Mouse (Mus musculus) kidney, embryonic 16.5 days (tissue): ENCODE results near the gene Fggy. TPM values are rescaled to one million over a fixed set of nuclear protein-coding genes. Genes with fewer than 3 reads are reported as not detected.

Experiments
- ATAC-seq: fragments of 200-750 bp; cut with Nextera tagmentation; 2 replicates; pipeline ENCODE4 v1.8.0; 2017; ENCODE audit warnings: moderate TSS enrichment; ENCODE audit not compliant: low FRiP score, low TSS enrichment
- H3K27ac ChIP-seq: fragments of 300-500 bp; sonication (generic); 2 replicates; pipeline ENCODE4 v1.5.1; 2014; ENCODE audit warnings: low read length
- H3K27me3 ChIP-seq: fragments of 300-500 bp; sonication (generic); 2 replicates; pipeline ENCODE4 v1.6.1; 2014; ENCODE audit warnings: low read length, control low read depth, mixed read lengths; ENCODE audit not compliant: insufficient read depth
- H3K36me3 ChIP-seq: fragments of 300-500 bp; sonication (generic); 2 replicates; pipeline ENCODE4 v1.6.1; 2014; ENCODE audit warnings: low read length, control low read depth, mixed read lengths; ENCODE audit not compliant: insufficient read depth
- H3K4me1 ChIP-seq: fragments of 300-500 bp; sonication (generic); 2 replicates; pipeline ENCODE4 v1.6.1; 2014; ENCODE audit warnings: low read length, control low read depth, mixed read lengths; ENCODE audit not compliant: insufficient read depth
- H3K4me2 ChIP-seq: fragments of 300-500 bp; sonication (generic); replicated peaks from 2 replicates; pipeline ENCODE4 v1.6.1; 2014; ENCODE audit warnings: low read depth, low read length
- H3K4me3 ChIP-seq: fragments of 300-500 bp; sonication (generic); 2 replicates; pipeline ENCODE4 v1.5.1; 2014; ENCODE audit warnings: mild to moderate bottlenecking, low read length
- H3K9ac ChIP-seq: fragments of 300-500 bp; sonication (generic); replicated peaks from 2 replicates; pipeline ENCODE4 v1.6.1; 2014; ENCODE audit warnings: low read length
- H3K9me3 ChIP-seq: fragments of 300-500 bp; sonication (generic); 2 replicates; pipeline ENCODE4 v1.6.1; 2016; ENCODE audit warnings: low read length, control low read depth
- WGBS: fragments of 180-500 bp; shearing (Covaris S2); extraction: QIAGEN DNeasy Blood & Tissue Kit; methylation state at CpG from one replicate; pipeline ENCODE4 v1.1.7; 2014; 5-methylcytosine and 5-hydroxymethylcytosine counted together
- polyA plus RNA-seq: library from polyadenylated mRNA; unstranded; fragments of >200 nt; fragmentation: Nextera tagmentation; extraction: Ambion mirVana; gene quantifications from 2 replicates; pipeline ENCODE4 v1.2.1, GENCODE M21; 2015

Fggy gene
- polyA plus RNA-seq, 1 experiment from 2014 or later, result 42.7 TPM

GRCm38 (mm10) chr4:95542039-95542790, 15.1 kb upstream of the Fggy start:
- H3K27ac ChIP-seq, result no peak overlapping the region
- H3K36me3 ChIP-seq, result no peaks in the 10 kb centered on the region
- no peaks in the 10 kb centered on the region for H3K9me3 ChIP-seq
- no peaks in the 10 kb centered on the region for H3K27me3 ChIP-seq
- H3K4me1 ChIP-seq, result no peaks in the 10 kb centered on the region
- H3K4me2 ChIP-seq, result no peak overlapping the region
- H3K9ac ChIP-seq, result no peak overlapping the region
- WGBS, result 84% methylated on average over 4 of the region's 4 CpGs
- no peak for ATAC-seq
- no peak overlapping the region for H3K4me3 ChIP-seq

- Histone ChIP-seq H3K27ac (no peak overlapping the region), H3K36me3 (no peaks in the 10 kb centered on the region), H3K9me3 (no peaks in the 10 kb centered on the region), H3K4me3 (no peak overlapping the region), H3K4me2 (no peak overlapping the region), H3K4me1 (no peaks in the 10 kb centered on the region), H3K9ac (no peak overlapping the region), H3K27me3 (no peaks in the 10 kb centered on the region)
- WGBS, result 91% methylated on average over 4 of the region's 4 CpGs
- no peak for ATAC-seq
Measured at GRCm38 (mm10) chr4:95543529-95543928, 13.8 kb upstream of the Fggy start.

GRCm38 (mm10) chr4:95556663-95557332, 509 bp upstream of the Fggy start:
- WGBS, result 30% methylated on average over 16 of the region's 16 CpGs
- no peaks in the 10 kb centered on the region for H3K36me3 ChIP-seq
- peak; percentile 54; the same call in 1 of the 2 replicates for ATAC-seq

GRCm38 (mm10) chr4:95558271-95558888, 1.1 kb downstream of the Fggy start:
- H3K27me3 ChIP-seq, result no peaks in the 10 kb centered on the region
- ATAC-seq, result no peak
- H3K4me2 ChIP-seq, result peak overlapping the region; percentile 81; the same call in 1 of the 2 replicates
- no peaks in the 10 kb centered on the region for H3K9me3 ChIP-seq
- H3K9ac ChIP-seq, result no peak overlapping the region
- peaks cover 18% of the 10 kb centered on the region for H3K4me1 ChIP-seq
- H3K36me3 ChIP-seq, result no peaks in the 10 kb centered on the region
- no peak overlapping the region for H3K4me3 ChIP-seq
- peak overlapping the region; percentile 61 for H3K27ac ChIP-seq
- WGBS, result 55% methylated on average over 4 of the region's 4 CpGs

More at GRCm38 (mm10) chr4:95556663-95557332, 509 bp upstream of the Fggy start:
- Histone ChIP-seq H3K4me3 (peak overlapping the region; percentile 54), H3K9ac (peak overlapping the region; percentile 76), H3K4me2 (peak overlapping the region; percentile 81), H3K9me3 (no peaks in the 10 kb centered on the region), H3K4me1 (peaks cover 18% of the 10 kb centered on the region), H3K27ac (peak overlapping the region; percentile 81), H3K27me3 (no peaks in the 10 kb centered on the region)

- Histone ChIP-seq H3K9ac (no peak overlapping the region), H3K27ac (no peak overlapping the region), H3K4me1 (no peaks in the 10 kb centered on the region), H3K36me3 (no peaks in the 10 kb centered on the region), H3K4me2 (no peak overlapping the region), H3K27me3 (no peaks in the 10 kb centered on the region), H3K4me3 (no peak overlapping the region), H3K9me3 (no peaks in the 10 kb centered on the region)
- no peak for ATAC-seq
- WGBS, result 72% methylated on average over 3 of the region's 3 CpGs
Measured at GRCm38 (mm10) chr4:95571621-95572020, 14.3 kb downstream of the Fggy start.

- no peak overlapping the region for H3K27ac ChIP-seq
- H3K36me3 ChIP-seq, result no peaks in the 10 kb centered on the region
- H3K27me3 ChIP-seq, result no peaks in the 10 kb centered on the region
- H3K9ac ChIP-seq, result no peak overlapping the region
- H3K9me3 ChIP-seq, result no peaks in the 10 kb centered on the region
- no peak for ATAC-seq
- H3K4me2 ChIP-seq, result no peak overlapping the region
- no peaks in the 10 kb centered on the region for H3K4me1 ChIP-seq
- H3K4me3 ChIP-seq, result no peak overlapping the region
Measured at GRCm38 (mm10) chr4:95573704-95574103, 16.4 kb downstream of the Fggy start.

GRCm38 (mm10) chr4:95575411-95575911, 18.2 kb downstream of the Fggy start:
- Histone ChIP-seq H3K9ac (no peak overlapping the region), H3K27me3 (no peaks in the 10 kb centered on the region), H3K4me3 (no peak overlapping the region), H3K36me3 (no peaks in the 10 kb centered on the region), H3K27ac (no peak overlapping the region), H3K9me3 (no peaks in the 10 kb centered on the region), H3K4me1 (no peaks in the 10 kb centered on the region), H3K4me2 (no peak overlapping the region)
- 66% methylated on average over 3 of the region's 3 CpGs for WGBS
- ATAC-seq, result no peak

- Histone ChIP-seq H3K4me2 (peak overlapping the region; percentile 11; the same call in 1 of the 2 replicates), H3K4me3 (no peak overlapping the region), H3K36me3 (no peaks in the 10 kb centered on the region), H3K27ac (no peak overlapping the region), H3K9ac (no peak overlapping the region), H3K9me3 (no peaks in the 10 kb centered on the region), H3K27me3 (no peaks in the 10 kb centered on the region), H3K4me1 (no peaks in the 10 kb centered on the region)
- 75% methylated on average over 5 of the region's 5 CpGs for WGBS
- peak; percentile 64 for ATAC-seq
Measured at GRCm38 (mm10) chr4:95579183-95579582, 21.9 kb downstream of the Fggy start.

- Histone ChIP-seq H3K4me3 (no peak overlapping the region), H3K9me3 (no peaks in the 10 kb centered on the region), H3K27me3 (no peaks in the 10 kb centered on the region), H3K4me1 (no peaks in the 10 kb centered on the region), H3K4me2 (no peak overlapping the region), H3K36me3 (no peaks in the 10 kb centered on the region), H3K9ac (no peak overlapping the region), H3K27ac (peak overlapping the region; percentile 20; the same call in 1 of the 2 replicates)
- peak; percentile 66; the same call in 1 of the 2 replicates for ATAC-seq
- WGBS, result 57% methylated on average over 4 of the region's 4 CpGs
Measured at GRCm38 (mm10) chr4:95584107-95584762, 26.9 kb downstream of the Fggy start.
